Mouse (Mus musculus) forebrain, embryonic 12.5 days (tissue): ENCODE measurements around the gene Cnot1. TPM values are rescaled to one million over a fixed set of nuclear protein-coding genes. Genes with fewer than 3 reads are reported as not detected.

Experiments
- ATAC-seq: fragments of 200-750 bp; cut with Nextera tagmentation; 2 replicates; pipeline ENCODE4 v1.8.0; 2017; ENCODE audit warnings: moderate TSS enrichment; ENCODE audit not compliant: low FRiP score
- H3K27ac ChIP-seq: fragments of 300-500 bp; sonication (generic); 2 replicates; pipeline ENCODE4 v1.5.1; 2016; ENCODE audit warnings: mild to moderate bottlenecking
- H3K27me3 ChIP-seq: fragments of 300-500 bp; sonication (generic); 2 replicates; pipeline ENCODE4 v1.6.1; 2016; ENCODE audit warnings: mild to moderate bottlenecking
- H3K36me3 ChIP-seq: fragments of 300-500 bp; sonication (generic); replicated peaks from 2 replicates; pipeline ENCODE4 v1.6.1; 2016; ENCODE audit warnings: mild to moderate bottlenecking
- H3K4me1 ChIP-seq: fragments of 300-500 bp; sonication (generic); 2 replicates; pipeline ENCODE4 v1.6.1; 2016
- H3K4me2 ChIP-seq: fragments of 300-500 bp; sonication (generic); 2 replicates; pipeline ENCODE4 v1.6.1; 2016; ENCODE audit warnings: mild to moderate bottlenecking, moderate library complexity
- H3K4me3 ChIP-seq: fragments of 300-500 bp; sonication (generic); replicated peaks from 2 replicates; pipeline ENCODE4 v1.5.1; 2016; ENCODE audit warnings: mild to moderate bottlenecking
- H3K9ac ChIP-seq: fragments of 300-500 bp; sonication (generic); 2 replicates; pipeline ENCODE4 v1.6.1; 2016; ENCODE audit warnings: mild to moderate bottlenecking
- H3K9me3 ChIP-seq: fragments of 300-500 bp; sonication (generic); 2 replicates; pipeline ENCODE4 v1.6.1; 2016
- WGBS: fragments of 180-500 bp; shearing (Covaris S2); methylation state at CpG from one replicate; pipeline ENCODE4 v1.1.7; 2016; 5-methylcytosine and 5-hydroxymethylcytosine counted together
- polyA plus RNA-seq: library from polyadenylated mRNA; unstranded; fragments of >200 nt; fragmentation: Nextera tagmentation; extraction: Ambion mirVana; gene quantifications from 2 replicates; pipeline ENCODE4 v1.2.1, GENCODE M21; 2016

The Cnot1 gene
- polyA plus RNA-seq, 1 experiment from 2014 or later, result 92.0 TPM

DNA sequence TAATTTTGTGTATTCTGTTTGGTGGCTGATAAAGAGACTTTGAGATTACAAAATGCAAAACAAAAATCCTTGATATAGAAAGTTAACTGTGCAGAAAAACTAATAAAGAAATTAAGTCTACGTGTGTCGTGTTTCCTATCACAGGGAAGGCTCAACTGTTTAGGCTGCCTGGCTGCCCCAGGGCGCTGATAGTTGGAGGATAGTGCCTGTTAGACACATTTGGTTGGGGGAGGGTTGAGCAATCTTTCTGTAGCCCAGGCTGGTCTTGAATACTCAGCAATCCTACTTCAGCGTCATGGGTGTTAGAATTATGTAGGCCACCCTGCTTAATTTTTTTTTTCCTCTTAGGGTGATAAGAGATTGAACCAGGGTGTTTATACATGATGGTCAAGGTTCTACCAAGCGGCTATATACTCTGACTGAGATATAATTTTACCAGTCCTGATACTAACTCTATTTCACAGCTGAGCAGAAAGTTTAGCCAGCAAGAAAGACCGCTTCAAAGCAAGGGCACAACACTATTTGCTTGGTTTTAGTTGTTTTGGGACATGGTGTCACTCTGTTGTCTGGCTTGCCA is 92.3 kb downstream of the Cnot1 start:
- Histone ChIP-seq H3K27me3 (no peaks in the 10 kb centered on the region), H3K36me3 (peaks cover 33% of the 10 kb centered on the region), H3K4me1 (peaks cover 22% of the 10 kb centered on the region), H3K4me2 (peak overlapping the region; percentile 94), H3K9me3 (no peaks in the 10 kb centered on the region), H3K27ac (no peak overlapping the region), H3K4me3 (peak overlapping the region; percentile 83), H3K9ac (peak overlapping the region; percentile 87; the same call in 1 of the 2 replicates)
- WGBS, result 86% methylated on average over 6 of the region's 6 CpGs
- ATAC-seq, result no peak

DNA sequence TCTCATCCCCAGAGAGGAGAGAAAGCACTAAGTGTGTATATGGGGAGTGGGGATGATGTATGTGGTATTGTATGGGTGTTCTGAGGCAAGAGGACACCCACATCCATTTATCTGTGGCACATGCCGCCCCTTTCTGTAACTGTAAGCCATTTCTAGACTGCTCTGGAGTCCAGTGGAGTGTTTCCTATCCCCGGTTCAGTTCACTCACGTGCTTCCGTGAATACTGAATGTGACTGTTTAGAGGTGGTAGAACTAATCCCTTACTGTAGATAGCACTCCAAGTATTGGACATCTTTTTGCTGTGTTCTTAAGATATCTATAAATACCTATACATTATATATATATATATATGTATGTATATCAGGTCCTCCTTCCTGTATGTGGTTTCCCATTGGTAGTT is 92.9 kb downstream of the Cnot1 start:
- Histone ChIP-seq H3K4me3 (no peak overlapping the region), H3K27me3 (no peaks in the 10 kb centered on the region), H3K36me3 (peaks cover 33% of the 10 kb centered on the region), H3K4me2 (no peak overlapping the region), H3K4me1 (peaks cover 22% of the 10 kb centered on the region), H3K27ac (no peak overlapping the region), H3K9me3 (no peaks in the 10 kb centered on the region), H3K9ac (no peak overlapping the region)
- WGBS, result 96% methylated on average over 4 of the region's 4 CpGs
- no peak for ATAC-seq

- H3K4me2 ChIP-seq, result no peak overlapping the region
- H3K4me1 ChIP-seq, result peaks cover 22% of the 10 kb centered on the region
- no peak overlapping the region; the same call in 1 of the 2 replicates for H3K9ac ChIP-seq
- H3K27me3 ChIP-seq, result no peaks in the 10 kb centered on the region
- H3K36me3 ChIP-seq, result peaks cover 23% of the 10 kb centered on the region
- WGBS, result 80% methylated on average over 19 of the region's 19 CpGs
- peak; percentile 41; the same call in 1 of the 2 replicates for ATAC-seq
- H3K4me3 ChIP-seq, result no peak overlapping the region
- H3K27ac ChIP-seq, result no peak overlapping the region
- no peaks in the 10 kb centered on the region for H3K9me3 ChIP-seq
These were observed 93.9 kb downstream of the Cnot1 start for GRCm38 (mm10) chr8:95713100-95714010.

GRCm38 (mm10) chr8:95712395-95712794 is 94.9 kb downstream of the Cnot1 start:
- ATAC-seq, result no peak
- 88% methylated on average over 9 of the region's 9 CpGs for WGBS
- no peak overlapping the region for H3K27ac ChIP-seq

DNA sequence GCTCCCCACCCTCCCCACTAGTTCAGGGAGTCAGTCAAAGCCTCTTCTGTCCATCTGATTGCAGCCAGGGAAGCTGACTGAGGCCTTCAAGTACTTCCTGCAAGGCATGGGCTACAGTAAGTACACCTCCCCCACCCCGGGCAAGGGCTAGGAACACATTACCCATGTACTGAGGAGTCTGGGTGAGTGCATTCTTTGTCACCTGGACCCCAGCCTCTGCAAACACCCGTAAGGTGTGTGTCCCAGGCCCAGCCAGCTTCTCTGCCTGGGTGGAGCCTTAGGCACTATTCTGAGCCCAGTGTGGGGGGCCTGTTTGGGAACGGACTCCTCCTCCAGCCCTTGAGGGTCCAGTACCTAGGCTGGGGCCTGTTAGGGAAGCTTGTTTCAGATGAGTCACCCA is 96.2 kb downstream of the Cnot1 start:
- Histone ChIP-seq H3K36me3 (peaks cover 30% of the 10 kb centered on the region), H3K4me1 (peaks cover 9% of the 10 kb centered on the region; the same call in 1 of the 2 replicates), H3K9me3 (no peaks in the 10 kb centered on the region), H3K27me3 (no peaks in the 10 kb centered on the region), H3K27ac (no peak overlapping the region), H3K4me2 (no peak overlapping the region), H3K4me3 (no peak overlapping the region), H3K9ac (no peak overlapping the region)
- ATAC-seq, result no peak
- WGBS, result 82% methylated on average over 3 of the region's 3 CpGs

More at GRCm38 (mm10) chr8:95712395-95712794, 94.9 kb downstream of the Cnot1 start:
- Histone ChIP-seq H3K4me1 (peaks cover 22% of the 10 kb centered on the region), H3K4me2 (no peak overlapping the region), H3K9me3 (no peaks in the 10 kb centered on the region), H3K4me3 (no peak overlapping the region), H3K27me3 (no peaks in the 10 kb centered on the region), H3K36me3 (peaks cover 20% of the 10 kb centered on the region), H3K9ac (no peak overlapping the region)

DNA sequence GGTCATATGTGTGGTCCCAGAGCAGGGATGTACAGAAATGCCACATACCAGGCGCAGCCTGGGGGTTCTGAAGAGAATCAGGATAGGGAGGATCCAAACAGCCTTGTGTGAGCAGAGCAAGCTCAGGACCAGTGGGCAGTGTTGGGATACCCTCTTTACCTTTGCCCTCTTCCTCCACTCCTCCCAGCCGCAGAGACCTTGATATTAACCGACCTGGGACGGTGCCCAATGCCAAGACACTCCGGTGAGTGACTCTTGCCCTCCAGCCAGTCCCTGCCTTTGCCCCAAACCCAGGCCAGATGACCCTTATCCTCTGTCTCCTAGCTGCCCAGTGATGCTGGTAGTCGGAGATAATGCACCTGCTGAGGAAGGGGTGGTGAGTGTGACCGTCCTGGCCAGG is 97.7 kb downstream of the Cnot1 start:
- H3K4me2 ChIP-seq, result no peak overlapping the region
- H3K4me3 ChIP-seq, result no peak overlapping the region
- H3K9ac ChIP-seq, result no peak overlapping the region
- ATAC-seq, result no peak
- peaks cover 6% of the 10 kb centered on the region; the same call in 1 of the 2 replicates for H3K4me1 ChIP-seq
- H3K27me3 ChIP-seq, result no peaks in the 10 kb centered on the region
- 87% methylated on average over 7 of the region's 7 CpGs for WGBS
- no peak overlapping the region for H3K27ac ChIP-seq
- H3K36me3 ChIP-seq, result peaks cover 30% of the 10 kb centered on the region
- H3K9me3 ChIP-seq, result no peaks in the 10 kb centered on the region

GRCm38 (mm10) chr8:95704538-95704937 is 102.7 kb downstream of the Cnot1 start:
- no peaks in the 10 kb centered on the region for H3K9me3 ChIP-seq
- H3K4me3 ChIP-seq, result peak overlapping the region; percentile 66
- no peak overlapping the region for H3K27ac ChIP-seq
- peak overlapping the region; percentile 94 for H3K4me2 ChIP-seq
- H3K4me1 ChIP-seq, result peaks cover 43% of the 10 kb centered on the region
- WGBS, result 91% methylated on average over 3 of the region's 3 CpGs
- no peak for ATAC-seq
- 0 out of 2 replicates have a peak overlapping the region, but pooled peaks have one; percentile 74 for H3K9ac ChIP-seq
- peaks cover 17% of the 10 kb centered on the region for H3K36me3 ChIP-seq
- peaks cover 8% of the 10 kb centered on the region; the same call in 1 of the 2 replicates for H3K27me3 ChIP-seq

- Histone ChIP-seq H3K27me3 (peaks cover 10% of the 10 kb centered on the region), H3K9ac (peak overlapping the region; percentile 74), H3K27ac (peak overlapping the region; percentile 54), H3K4me1 (peaks cover 43% of the 10 kb centered on the region), H3K4me2 (peak overlapping the region; percentile 94), H3K9me3 (no peaks in the 10 kb centered on the region), H3K4me3 (peak overlapping the region; percentile 66), H3K36me3 (peaks cover 16% of the 10 kb centered on the region)
- WGBS, result 2% methylated on average over 15 of the region's 15 CpGs
- ATAC-seq, result peak; percentile 59
These were observed 103.6 kb downstream of the Cnot1 start for GRCm38 (mm10) chr8:95703461-95704260.

DNA sequence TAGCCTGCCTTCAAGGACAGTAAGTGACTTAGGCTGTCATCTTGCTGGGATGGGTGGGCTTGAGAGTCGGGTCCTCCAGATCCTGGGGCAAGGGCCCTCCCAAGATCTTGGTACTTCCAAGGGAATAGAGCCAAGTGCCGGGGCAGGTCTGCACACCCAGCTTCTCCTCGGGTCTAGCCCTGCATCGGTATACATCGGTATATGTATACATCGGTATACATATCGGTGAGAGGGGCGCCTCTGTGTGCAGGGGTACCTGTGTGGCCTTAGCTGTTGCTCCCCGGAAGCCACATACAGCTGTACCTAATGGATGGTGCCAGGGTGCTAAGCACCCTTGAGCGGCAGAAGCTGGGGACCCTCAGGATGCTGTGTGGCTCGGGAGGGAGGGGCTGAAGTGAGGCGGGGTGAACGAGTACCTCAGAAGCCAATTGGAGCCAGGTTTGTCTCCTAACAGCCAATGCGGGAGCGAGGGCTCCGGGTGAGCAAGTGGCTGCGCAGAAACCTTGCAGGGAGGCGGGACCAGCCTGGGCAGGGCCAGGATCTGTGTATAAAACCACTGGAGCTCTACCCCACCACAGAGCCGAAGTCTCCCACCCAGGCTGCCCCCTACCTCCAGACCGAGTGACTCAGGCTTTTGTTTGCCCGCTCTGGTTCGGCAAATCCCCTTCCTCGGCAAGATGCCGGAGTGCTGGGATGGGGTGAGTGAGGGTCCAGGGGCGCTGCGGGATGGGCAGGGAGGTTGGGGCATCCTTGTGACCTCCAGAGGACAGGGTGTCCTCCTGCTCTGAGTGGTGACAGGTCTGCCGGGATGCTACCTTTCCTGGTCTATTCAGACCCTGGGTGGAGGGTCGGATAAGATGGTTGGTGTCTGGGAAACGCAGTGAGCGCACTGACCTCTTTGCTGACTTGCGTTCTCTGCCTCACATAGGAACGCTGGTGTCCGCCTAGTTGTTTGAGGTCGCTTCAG is 104.5 kb downstream of the Cnot1 start:
- H3K4me3 ChIP-seq, result peak overlapping the region; percentile 66
- peaks cover 13% of the 10 kb centered on the region for H3K36me3 ChIP-seq
- H3K4me2 ChIP-seq, result peak overlapping the region; percentile 94
- H3K27me3 ChIP-seq, result peaks cover 17% of the 10 kb centered on the region
- peak overlapping the region; percentile 54 for H3K27ac ChIP-seq
- H3K9me3 ChIP-seq, result no peaks in the 10 kb centered on the region
- H3K9ac ChIP-seq, result peak overlapping the region; percentile 74
- peak; percentile 95 for ATAC-seq
- 2% methylated on average over 34 of the region's 34 CpGs for WGBS
- H3K4me1 ChIP-seq, result peaks cover 43% of the 10 kb centered on the region

- H3K36me3 ChIP-seq, result peaks cover 6% of the 10 kb centered on the region; the same call in 1 of the 2 replicates
- no peak overlapping the region for H3K27ac ChIP-seq
- H3K27me3 ChIP-seq, result peaks cover 21% of the 10 kb centered on the region
- H3K4me2 ChIP-seq, result no peak overlapping the region
- no peak overlapping the region for H3K4me3 ChIP-seq
- no peaks in the 10 kb centered on the region for H3K9me3 ChIP-seq
- ATAC-seq, result no peak
- H3K9ac ChIP-seq, result no peak overlapping the region
- WGBS, result 83% methylated on average over 4 of the region's 4 CpGs
- H3K4me1 ChIP-seq, result peaks cover 43% of the 10 kb centered on the region
These were observed 105.5 kb downstream of the Cnot1 start for GRCm38 (mm10) chr8:95701809-95702208.

DNA sequence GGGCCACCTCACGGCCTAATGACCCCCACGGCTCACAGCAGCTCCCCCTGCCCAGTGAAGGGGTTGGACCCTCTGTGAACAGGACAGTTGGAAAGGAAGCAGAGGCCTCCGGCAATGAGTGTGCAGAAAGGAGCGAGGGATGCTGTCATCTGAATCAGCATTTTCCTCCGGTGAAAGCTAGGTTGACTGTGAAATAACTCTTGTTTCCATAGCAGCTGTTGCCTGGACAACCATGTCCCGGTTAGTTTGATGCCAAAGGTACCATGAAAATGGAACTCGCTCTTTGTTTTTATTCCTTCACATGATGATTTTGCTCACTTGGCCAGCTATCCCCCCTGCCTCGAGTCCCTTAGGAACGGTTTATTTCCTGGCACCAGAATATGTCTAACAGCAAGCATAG is 107.0 kb downstream of the Cnot1 start:
- Histone ChIP-seq H3K36me3 (no peaks in the 10 kb centered on the region), H3K27ac (peak overlapping the region; percentile 26), H3K4me2 (no peak overlapping the region), H3K27me3 (peaks cover 34% of the 10 kb centered on the region), H3K9ac (no peak overlapping the region), H3K4me3 (no peak overlapping the region), H3K9me3 (no peaks in the 10 kb centered on the region), H3K4me1 (peaks cover 44% of the 10 kb centered on the region)
- 56% methylated on average over 9 of the region's 9 CpGs for WGBS
- ATAC-seq, result no peak
